Mouse (Mus musculus) thymus, postnatal 25 days (tissue): ENCODE data around the gene Srcin1.
A peak's percentile ranks its signal among the peaks of the same experiment; 100 is the strongest.

ENCODE experiments used
- DNase-seq: peaks from one replicate; pipeline ENCODE4 v3.0.0; 2022

Gene Srcin1

DNA sequence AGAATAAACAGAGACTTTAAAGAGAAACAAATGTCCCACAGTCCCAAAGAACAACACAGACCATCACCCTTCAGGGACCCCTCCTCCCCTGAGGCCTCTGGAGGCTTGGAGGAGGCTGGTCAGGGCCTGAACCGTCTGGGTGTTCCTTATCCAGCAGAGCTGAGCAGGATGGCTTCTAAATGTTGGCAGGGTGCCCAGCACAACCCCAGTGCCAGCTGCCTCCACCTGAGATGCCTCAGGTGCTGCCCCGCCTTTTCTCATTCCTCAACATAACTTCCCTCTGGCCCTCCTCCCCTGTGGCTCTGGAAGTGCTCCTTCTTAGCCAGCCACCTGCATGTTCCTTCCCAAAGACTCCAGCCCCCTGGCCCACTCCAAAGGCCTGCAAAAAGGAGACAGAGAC is 2.3 kb upstream of the Srcin1 start:
- DNase-seq = no peak

DNA sequence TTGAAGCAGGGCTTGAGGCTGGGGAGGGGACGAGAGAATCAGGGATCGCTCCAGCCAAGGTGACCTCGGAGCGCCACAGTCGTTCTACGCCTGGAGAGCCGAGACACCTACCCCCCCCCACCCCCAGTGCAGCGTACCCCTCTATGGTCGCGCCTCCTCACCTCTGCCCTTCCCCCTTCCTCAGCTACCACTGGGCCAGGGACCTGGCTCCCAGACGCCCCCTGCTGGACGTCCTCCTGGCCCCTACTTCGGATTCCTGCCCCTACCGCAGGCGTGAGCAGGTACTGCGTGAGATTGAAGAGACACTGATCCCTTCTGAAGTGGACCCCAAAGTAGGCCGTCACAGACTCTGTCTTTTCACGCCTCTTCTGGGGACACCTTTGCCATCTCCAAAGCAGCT is 348 bp downstream of the Srcin1 start:
- DNase-seq = peak; percentile 81

DNA sequence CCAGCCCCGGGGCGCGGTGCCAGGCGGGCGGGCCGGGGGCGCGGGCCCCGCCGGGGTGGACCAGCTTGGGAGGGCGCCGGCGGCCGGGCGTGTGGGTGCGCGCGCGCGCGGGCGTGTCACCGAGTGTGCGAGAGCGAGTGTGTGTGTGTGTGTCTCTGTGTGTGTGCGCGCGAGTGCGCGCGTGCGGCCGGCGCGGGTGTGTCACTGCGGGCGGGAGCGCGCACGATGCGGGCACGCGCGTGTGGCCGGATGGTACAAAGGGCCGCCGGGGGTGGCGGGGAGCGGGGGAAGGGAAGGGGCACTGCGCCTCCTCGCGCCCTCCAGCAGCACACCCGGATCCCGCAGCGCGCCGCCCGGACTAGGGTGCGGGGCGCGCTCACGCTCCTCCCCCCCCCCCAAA is 911 bp downstream of the Srcin1 start:
- DNase-seq = peak; percentile 21

DNA sequence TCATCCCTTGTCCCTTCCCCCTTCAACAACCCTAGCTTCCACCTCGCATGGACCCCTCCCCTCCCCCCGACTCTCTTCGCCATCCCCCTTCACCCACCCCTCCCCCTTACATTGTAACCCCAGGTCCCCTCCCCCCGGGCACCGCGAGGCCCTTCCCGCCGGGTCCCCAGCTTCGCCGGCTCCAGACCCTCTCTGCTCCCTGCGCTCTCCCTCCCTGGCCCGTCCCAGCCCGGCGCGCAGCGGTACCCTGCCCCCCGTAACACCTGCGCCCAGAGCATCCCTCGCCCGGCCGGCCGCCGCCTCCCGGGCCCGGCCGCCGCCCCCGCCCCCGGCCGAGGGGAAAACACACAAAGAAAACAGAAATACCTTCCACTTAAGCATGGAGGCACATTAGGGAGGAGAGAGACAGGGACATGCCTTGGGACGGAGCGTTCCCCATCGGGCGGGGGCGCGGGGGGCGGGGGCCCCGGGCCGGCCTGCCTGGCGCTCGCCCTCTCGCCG is 1.4 kb downstream of the Srcin1 start:
- DNase-seq = peak; percentile 3

DNA sequence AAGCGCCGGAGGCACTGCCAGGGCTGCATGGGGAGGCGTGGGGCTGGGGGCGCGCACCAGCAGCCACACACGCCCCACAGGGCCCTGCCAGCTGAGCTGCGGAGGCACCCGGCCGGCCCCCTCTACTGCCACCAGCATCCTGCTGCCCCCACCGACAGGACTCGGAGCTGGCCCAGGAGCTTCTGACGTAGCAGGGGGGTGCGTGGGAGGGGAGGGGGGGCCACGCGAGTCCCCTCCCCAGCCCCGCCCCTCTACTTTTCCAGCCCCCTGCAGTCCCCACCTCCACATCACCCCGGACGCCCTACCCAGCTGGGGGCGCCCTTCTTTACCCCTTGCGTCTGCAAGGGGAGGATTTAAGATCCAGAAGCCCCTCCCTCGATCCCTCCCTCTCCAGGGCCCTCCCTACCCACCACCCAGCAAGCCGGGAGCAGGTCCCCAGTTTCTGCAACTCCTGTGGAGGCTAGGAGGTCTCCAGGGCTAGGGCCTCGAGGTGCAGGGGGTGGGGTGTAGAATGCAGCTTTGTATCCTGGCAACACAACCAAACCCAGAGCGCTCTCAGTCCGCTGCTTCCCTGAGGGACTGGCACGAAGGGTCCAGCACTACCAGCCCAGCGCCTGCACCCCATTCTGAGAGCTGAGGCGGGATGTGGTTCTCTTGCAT is 2.0 kb downstream of the Srcin1 start:
- peak; percentile 7 for DNase-seq

DNA sequence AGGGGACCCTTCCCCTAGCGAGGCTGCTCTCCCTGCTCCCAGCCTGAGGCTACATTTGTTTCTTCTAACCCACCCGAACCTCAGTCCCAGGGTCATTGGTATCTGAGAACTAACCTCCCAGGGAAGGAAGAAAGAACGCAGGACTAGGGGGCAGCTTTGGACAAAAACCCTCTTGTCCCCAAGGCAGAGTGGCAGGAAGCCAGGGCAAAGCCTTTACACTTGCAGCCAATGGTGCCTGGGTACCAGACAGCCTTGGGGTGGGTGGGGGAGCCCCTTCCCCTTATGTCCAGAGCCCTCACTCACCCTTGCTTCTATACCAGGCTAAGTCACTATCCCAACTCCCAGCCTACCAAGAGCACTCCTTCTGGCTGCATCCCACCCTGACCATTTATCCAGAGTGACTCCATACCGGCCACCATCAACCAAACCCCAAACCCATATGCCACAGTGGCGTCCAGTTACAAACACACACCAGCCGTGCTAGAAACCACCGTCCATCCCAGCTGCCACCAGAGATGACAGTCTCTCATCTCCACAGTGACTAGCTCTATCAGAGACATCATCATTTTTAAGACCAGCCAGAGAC is 3.0 kb downstream of the Srcin1 start:
- no peak for DNase-seq

DNA sequence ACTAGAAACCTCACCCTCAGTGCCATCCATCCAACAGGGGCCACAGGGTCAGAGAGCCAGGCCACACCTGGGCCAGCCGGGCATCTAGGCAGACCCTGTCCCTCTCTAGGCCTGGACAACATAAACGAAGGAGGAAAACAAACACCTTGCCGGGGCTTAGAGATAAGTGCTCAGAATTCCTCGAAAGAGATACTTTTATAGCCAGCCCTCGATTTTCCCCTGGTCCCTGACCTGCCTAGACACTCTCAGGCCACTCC is 4.0 kb downstream of the Srcin1 start:
- no peak for DNase-seq

DNA sequence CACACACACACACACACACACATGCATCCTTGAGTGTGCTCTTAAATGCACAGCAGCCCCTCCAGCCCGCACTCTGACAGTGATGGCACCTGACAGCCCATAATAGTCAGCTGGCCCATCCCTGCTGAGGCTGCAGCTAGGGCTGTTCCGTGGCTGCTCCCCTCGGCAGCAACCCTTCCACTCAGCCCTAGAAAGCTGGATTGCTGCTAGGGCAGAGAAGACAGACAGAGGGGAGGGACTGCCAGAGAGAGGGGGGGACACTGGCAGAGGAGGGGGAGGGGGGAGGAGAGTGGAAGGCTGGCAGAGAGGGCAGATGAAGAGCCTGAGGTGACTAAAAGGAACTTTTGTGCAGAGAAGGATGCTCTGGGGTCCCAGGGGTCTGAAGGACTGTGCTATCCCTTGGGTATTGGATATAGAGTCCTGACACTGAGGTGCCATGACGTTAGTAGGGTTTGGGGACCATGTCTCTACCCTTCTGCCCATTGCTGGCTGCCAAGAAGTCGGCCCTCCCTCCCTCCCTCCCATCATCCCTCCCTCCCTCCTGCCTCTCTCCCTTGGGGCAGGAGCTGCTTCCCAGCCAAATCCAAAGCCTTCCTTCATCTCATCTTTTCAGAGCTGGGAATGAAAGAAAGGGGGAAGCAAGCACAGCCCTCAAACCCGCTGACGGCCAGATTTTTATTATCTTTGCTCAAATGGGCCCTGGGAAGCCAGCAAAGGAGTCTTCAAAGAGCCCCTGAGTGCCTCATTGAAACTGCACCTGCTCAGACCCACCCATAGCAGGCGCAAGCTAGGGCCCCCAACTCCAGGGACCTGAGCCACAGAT is 4.5 kb downstream of the Srcin1 start:
- DNase-seq = no peak

DNA sequence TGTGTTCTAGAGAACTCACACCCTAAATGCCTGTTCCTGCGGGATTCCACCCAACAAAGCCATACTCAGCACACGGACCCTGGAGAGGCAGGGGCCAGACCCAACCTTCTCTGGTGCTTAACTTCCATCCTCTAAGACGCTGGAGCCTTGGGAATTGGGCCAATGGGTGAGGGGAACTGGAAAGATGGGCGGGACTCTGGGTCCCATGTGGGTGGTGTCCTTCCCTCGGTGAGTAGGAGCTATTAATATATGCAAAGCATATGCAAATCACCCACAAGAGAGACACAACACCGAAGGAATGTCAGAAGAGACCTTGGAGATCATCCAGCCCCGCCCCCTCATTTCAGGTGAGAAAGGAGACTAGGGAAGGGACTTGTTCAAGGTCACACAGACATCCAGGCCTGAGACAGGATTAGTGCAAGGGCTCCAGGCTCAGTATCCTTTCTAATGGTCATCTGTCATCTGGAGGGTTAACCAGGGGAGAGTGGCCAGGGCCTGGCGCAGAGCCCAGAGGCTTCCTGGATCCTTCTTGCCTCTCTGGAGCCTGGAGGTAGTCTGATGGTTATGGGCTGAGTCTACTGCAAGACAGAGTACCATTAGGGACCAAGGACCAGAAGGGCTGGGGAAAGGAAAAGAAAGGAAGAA is 5.4 kb downstream of the Srcin1 start:
- DNase-seq = no peak

DNA sequence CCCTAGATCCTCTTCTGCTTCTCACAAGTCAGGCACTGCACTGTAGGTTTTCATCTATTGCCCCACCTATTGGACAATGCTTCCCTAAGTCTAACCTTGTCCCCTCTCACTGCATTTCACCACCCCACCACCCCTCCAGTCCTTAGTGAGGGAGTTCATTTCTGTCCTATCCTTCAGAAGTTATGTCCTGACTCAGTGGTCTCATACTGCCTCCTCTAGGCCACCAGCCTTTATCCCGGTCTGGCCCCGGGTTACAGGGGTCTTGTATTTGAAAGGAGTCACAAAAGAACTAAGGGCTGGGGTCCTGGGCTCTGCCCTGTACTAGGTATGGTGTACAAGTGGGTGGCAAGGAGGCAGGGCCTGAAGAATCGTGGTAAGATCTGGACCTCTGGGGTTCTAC is 6.2 kb downstream of the Srcin1 start:
- DNase-seq = no peak

DNA sequence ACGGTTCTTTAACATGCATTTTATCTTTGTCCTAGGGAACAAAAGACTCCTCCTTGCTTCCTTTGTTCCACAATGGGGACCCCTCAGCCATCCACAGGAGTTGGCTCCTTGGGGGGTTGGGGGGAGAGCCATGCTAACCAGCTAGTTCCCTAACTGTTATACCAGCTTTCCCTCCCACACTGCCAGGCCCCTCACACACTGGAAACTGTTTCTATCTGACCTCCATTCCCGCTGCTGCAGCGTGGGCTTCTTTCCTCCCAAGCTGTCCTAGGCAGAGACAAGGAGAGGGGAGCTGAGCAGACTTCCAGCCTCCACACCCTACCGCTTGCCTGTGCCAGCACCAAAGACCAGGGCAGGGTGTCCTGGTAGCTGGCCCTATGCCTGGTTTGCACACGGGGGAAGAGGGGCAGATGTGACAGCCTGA is 6.7 kb downstream of the Srcin1 start:
- no peak for DNase-seq

DNA sequence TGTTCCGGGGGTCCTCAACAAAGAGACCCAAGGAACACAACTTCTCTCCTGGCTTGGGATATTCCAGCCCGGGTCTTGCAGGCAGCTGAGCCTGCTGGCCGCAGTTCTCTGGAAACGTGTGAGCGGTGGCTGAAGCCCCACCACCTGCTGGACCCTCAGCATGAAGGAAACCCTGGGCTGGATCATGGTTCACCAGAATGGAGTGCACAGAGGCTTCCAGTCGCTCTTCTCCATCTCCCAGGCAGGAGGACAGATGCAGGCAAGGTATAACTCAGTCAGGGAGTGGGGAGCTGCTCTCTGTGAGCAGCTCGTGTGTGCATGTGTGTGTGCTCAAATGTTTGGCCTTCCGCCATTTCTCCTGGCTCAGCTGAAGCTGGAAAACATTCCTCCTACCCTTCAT is 7.3 kb downstream of the Srcin1 start:
- DNase-seq = peak; percentile 43

DNA sequence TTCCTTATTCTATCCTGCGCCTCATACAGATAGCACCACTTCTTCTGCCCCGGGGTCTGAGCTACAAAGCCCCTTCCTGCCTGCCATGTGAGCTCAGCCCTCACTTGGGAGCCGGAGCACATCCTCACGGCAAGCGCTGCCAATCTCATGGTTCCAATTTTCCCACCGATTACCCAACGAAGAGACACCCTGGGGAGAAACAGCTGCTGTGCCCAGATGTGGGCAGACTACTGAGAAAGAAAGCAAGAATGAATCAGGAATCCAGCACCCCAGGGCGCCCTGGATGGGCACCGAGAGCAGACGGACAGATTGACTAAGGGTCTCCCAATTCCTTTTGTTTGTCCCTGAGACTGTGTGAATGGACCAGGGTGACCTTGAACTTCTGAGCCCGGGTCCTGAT is 8.5 kb downstream of the Srcin1 start:
- no peak for DNase-seq

DNA sequence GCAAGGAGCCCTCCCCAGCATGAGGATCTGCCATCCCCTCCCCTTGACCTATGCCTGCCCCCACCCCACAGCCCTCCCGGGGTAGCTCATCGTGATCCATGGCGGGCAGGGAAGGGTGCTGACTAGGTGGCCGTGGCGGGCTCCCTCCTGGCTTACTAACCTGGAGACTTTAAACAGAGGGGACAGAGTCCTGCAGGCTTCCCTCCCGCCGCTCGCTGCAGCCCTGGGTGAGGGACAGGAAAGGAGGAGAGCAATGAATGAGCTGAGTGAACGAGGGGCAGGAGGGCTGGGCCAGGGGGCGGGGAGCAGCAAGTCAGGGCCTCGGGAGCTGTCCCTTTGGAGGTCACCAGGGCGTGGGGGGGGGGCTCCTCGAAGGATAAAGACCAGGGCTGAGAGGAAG is 9.4 kb downstream of the Srcin1 start:
- DNase-seq = no peak

DNA sequence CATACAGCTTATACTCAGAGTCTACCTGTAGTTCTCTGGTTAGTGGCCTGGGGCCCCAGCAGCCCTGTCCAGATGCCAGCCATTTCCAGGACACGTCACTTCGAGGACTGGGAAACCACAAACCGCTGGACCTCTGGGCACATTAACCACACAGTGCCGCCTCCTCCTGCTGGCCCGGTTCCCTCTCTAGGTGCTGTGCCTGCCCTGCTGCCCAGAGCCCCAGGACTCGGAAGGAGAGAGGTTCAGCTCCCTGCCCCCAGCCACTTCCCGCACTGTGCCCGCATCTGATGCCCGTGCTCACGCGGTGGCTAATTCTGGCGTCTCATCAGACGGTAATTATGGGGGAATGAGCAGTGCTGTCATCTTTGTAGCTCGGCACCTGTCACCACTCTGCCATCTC is 12.3 kb downstream of the Srcin1 start:
- DNase-seq = no peak

DNA sequence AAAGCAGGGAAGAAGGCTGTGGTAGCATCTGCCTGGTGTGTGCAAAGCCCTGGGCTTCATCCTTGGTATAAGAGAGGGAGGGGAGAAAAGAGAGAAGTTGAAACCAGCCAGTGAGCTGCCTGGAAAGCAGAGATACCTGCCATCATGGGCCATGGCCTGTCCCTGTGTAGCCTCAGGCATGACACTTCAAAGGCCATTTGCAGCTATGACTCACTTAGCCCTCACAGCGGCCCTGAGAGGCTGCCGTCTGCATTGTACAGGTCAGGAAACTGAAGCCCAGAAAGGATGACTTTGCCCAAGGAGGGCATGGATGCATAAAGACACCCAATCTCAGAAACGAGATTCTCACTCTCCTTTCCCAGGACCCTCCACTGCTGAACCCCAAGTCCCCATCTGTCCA is 13.4 kb downstream of the Srcin1 start:
- DNase-seq = no peak

DNA sequence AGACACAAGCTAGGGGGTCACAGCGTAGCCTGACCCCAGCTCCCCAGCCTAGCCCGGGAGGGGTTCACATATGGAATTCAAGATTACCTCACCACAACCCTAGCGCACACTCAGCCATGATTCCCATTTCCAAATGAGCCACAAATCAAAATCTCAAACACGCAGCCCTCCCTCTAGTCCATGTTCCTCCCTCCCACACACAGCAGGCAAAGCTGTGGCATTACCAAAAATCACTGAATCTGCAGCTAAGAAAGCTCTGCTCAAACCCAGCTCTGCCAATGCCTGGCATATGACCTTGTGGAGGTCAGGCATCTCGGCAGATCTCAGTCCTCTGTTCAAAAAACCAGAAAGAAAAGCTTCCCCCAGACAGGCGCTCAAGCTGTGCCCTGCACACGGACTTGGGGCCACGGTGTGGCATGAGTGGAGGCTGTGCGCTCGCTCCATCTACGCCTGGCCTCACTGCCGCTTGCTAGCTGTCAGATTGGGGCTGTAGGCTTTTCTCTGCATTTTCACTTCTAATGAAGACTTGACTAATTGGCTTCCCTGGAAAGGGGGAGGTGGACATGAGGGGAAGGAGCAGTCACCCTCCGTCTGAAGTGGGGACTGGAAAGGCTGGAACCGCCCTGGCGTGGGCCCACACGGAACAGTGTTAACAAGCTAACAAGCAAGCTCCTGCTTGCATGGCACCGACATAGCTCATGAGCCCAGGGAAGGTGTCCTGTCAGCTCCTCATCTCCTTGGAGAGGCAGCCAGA is 15.6 kb downstream of the Srcin1 start:
- no peak for DNase-seq

DNA sequence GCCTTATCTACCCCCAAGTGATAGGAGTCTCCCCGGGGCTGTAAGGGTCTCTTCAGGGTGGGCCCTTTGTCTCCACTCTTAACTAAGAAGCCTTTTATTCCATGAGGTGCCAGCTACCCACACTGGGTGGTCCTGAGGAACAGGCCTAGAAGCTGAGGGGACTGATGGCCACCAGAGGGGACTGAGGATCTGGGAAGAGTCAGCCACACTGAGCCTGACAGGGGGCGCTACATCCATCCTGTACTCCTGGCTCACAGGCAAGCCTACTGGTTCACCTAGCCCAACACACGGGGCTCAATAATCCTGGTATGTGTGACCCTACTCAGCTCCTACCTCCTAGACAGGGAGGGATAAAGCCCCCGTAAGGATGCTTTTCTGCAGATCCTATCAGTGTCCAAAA is 16.4 kb downstream of the Srcin1 start:
- DNase-seq = peak; percentile 9

DNA sequence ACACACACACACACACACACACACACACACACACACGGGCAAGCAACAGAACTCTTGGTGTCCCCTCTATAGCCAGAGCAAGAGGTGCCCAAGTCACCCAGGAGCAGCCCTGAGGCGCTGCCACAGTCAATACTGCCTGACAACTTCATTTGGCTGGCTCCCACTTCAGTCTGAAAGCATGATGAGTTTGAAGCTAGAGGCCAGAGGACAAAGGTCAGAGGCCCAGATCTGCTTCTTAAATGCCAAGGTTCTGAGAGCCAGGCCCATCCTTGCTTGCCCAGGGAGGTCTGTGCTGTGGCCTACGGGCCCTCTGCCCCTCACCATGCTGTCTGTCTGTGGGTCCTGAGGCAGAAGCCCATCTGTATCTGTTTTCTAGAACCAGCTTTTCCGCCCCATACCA is 18.1 kb downstream of the Srcin1 start:
- DNase-seq = no peak

DNA sequence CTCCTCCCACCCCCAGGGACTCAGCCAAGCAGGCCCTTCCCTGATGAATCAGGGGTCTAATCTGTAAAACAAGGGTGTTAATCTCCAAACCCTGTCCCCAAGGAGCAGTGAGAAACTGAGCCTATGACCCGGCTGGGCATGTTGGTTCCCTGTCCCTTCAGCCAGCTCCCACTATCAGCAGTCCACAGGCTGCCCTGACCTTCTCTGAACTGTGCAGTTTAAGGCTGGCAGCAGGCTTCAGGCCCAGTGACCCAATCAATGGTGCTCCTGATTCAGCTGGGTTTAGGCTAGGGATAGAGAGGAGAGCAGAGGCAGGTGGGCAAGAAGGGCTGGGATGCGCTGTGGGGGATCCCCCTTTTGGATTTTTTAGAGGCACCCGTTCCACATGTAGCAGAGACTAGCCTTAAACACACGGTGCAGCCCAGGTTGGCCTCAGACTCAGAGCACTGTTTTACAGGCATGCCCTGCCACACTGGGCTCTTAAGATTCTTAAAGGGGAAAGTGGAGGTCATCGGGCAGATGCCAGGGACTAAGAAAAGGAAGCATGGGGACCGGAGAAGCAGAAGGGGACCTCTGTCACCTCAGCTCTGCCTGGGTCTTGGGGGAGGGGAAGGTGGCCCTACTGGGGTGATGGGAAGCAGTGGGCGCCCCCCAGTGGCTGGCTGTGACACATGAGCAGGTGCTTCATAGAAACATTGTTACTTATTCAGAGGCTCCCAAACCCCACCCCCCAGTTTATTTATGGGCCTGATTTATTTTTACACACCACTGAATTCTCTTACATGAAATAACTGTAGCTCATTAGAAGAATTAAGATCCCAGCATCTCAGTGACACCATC is 19.2 kb downstream of the Srcin1 start:
- peak; percentile 79 for DNase-seq

DNA sequence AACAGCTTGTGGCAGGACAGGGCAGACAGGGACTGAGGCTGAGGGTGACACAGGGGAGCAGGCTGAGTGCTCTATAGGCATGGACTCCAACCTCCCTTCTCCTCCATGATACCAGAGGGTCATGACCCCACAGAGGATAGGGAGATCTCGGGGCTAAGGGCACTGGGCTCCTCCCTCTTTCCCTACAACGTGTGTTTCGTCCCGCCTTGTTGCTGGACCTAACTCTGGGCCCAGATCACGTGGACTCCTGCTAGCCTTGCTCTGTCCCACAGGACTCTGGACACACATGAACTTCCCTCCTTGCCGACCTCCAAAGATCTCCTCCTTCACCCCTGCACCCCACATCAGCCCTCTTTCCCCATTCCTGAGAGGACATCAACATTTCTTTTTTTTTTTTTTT is 20.8 kb downstream of the Srcin1 start:
- DNase-seq = no peak

DNA sequence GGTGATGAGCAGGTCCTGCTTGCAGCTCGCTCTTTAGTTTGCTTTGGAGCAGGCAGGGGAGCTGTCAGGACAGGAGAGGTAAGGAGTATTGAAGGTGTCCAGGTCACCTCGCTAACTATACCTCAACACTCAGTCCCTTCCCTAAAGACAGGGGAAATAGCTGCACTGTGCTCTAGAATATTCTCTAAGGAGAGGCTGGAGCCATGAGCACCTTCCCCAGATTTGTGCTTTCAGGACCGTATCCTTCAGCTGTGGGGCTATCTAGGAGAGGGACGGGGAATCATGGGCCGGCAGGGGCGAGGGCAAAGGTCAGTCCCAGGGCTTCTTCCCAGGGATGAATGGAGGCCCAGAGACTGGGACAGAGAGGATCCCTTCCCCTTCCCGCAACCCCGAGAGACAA is 23.8 kb downstream of the Srcin1 start:
- no peak for DNase-seq
